Mouse (Mus musculus) midbrain, embryonic 11.5 days (tissue): ENCODE measurements around the gene Nprl2. TPM values are rescaled to one million over a fixed set of nuclear protein-coding genes. Genes with fewer than 3 reads are reported as not detected.

Experiments
- ATAC-seq: fragments of 200-750 bp; cut with Nextera tagmentation; 2 replicates; pipeline ENCODE4 v1.8.0; 2017; ENCODE audit warnings: moderate TSS enrichment, moderate library complexity; ENCODE audit not compliant: low FRiP score
- DNase-seq: peaks from one replicate; pipeline ENCODE4 v3.0.0; 2015; ENCODE audit warnings: low spot score; ENCODE audit errors: missing footprints
- H3K27ac ChIP-seq: fragments of 300-500 bp; sonication (generic); 2 replicates; pipeline ENCODE4 v1.5.1; 2014; ENCODE audit warnings: low read depth, low read length
- H3K27me3 ChIP-seq: fragments of 300-500 bp; sonication (generic); 2 replicates; pipeline ENCODE4 v1.6.1; 2014; ENCODE audit warnings: mild to moderate bottlenecking, low read length, moderate library complexity, mixed read lengths; ENCODE audit not compliant: control insufficient read depth, insufficient read depth
- H3K36me3 ChIP-seq: fragments of 300-500 bp; sonication (generic); 2 replicates; pipeline ENCODE4 v1.6.1; 2014; ENCODE audit warnings: mild to moderate bottlenecking, low read length, moderate library complexity, mixed read lengths; ENCODE audit not compliant: control insufficient read depth, insufficient read depth
- H3K4me1 ChIP-seq: fragments of 300-500 bp; sonication (generic); 2 replicates; pipeline ENCODE4 v1.6.1; 2014; ENCODE audit warnings: low read length; ENCODE audit not compliant: control insufficient read depth, insufficient read depth
- H3K4me2 ChIP-seq: fragments of 300-500 bp; sonication (generic); 2 replicates; pipeline ENCODE4 v1.6.1; 2014; ENCODE audit warnings: mild to moderate bottlenecking, moderate library complexity
- H3K4me3 ChIP-seq: fragments of 300-500 bp; sonication (generic); 2 replicates; pipeline ENCODE4 v1.5.1; 2014; ENCODE audit warnings: low read depth, low read length
- H3K9ac ChIP-seq: fragments of 300-500 bp; sonication (generic); 2 replicates; pipeline ENCODE4 v1.6.1; 2014; ENCODE audit warnings: low read length
- H3K9me3 ChIP-seq: fragments of 300-500 bp; sonication (generic); 2 replicates; pipeline ENCODE4 v1.6.1; 2016; ENCODE audit warnings: low read length; ENCODE audit not compliant: control insufficient read depth
- WGBS: fragments of 180-500 bp; shearing (Covaris S2); extraction: QIAGEN DNeasy Blood & Tissue Kit; methylation state at CpG from one replicate; pipeline ENCODE4 v1.1.7; 2014; 5-methylcytosine and 5-hydroxymethylcytosine counted together
- polyA plus RNA-seq: library from polyadenylated mRNA; unstranded; fragments of >200 nt; fragmentation: Nextera tagmentation; extraction: Ambion mirVana; gene quantifications from 2 replicates; pipeline ENCODE4 v1.2.1, GENCODE M21; 2014

Gene Nprl2
- polyA plus RNA-seq, 1 experiment from 2014 or later = 43.3 TPM

GRCm38 (mm10) chr9:107542352-107542686, 293 bp downstream of the Nprl2 start:
- Histone ChIP-seq H3K4me2 (peak overlapping the region; percentile 65), H3K4me1 (peaks cover 21% of the 10 kb centered on the region), H3K27me3 (no peaks in the 10 kb centered on the region; the same call in 1 of the 2 replicates), H3K36me3 (peaks cover 14% of the 10 kb centered on the region), H3K27ac (no peak overlapping the region), H3K4me3 (peak overlapping the region; percentile 71), H3K9ac (peak overlapping the region; percentile 72), H3K9me3 (no peaks in the 10 kb centered on the region)
- WGBS = 1% methylated on average over 11 of the region's 11 CpGs
- ATAC-seq = peak; percentile 8; the same call in 1 of the 2 replicates
- DNase-seq = no peak

DNA sequence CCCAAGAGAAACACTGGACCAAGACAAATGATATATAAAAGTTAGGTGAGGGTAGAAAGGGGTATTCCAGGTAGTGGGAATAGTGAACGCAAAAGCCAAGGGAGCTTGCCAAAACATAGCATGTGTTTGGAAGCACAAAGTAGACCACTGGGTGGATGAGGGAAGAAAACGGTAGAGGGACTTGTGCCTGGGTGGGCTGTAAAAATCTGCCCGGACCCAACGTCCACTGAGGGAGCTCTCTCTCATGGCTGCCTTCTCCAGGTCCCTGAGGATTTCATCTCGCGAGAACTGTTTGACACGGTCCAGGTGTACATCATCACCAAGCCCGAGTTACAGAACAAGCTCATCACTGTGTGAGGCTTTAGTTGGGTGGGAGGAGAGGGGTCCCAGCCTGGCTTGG, 695 bp downstream of the Nprl2 start:
- peaks cover 14% of the 10 kb centered on the region for H3K36me3 ChIP-seq
- H3K27me3 ChIP-seq = no peaks in the 10 kb centered on the region; the same call in 1 of the 2 replicates
- peak overlapping the region; percentile 72 for H3K9ac ChIP-seq
- DNase-seq (no peak), ATAC-seq (no peak)
- H3K4me1 ChIP-seq = peaks cover 25% of the 10 kb centered on the region
- H3K4me2 ChIP-seq = peak overlapping the region; percentile 65
- H3K9me3 ChIP-seq = no peaks in the 10 kb centered on the region
- no peak overlapping the region for H3K27ac ChIP-seq
- WGBS = 49% methylated on average over 8 of the region's 8 CpGs
- peak overlapping the region; percentile 71 for H3K4me3 ChIP-seq

- Histone ChIP-seq H3K4me2 (no peak overlapping the region), H3K27me3 (no peaks in the 10 kb centered on the region; the same call in none of the 2 replicates), H3K9ac (no peak overlapping the region), H3K9me3 (no peaks in the 10 kb centered on the region), H3K4me3 (no peak overlapping the region), H3K36me3 (peaks cover 11% of the 10 kb centered on the region), H3K27ac (no peak overlapping the region), H3K4me1 (peaks cover 25% of the 10 kb centered on the region)
- no peak for DNase-seq
- ATAC-seq = no peak
- WGBS = 88% methylated on average over 11 of the region's 11 CpGs
These were observed 1.3 kb downstream of the Nprl2 start for GRCm38 (mm10) chr9:107543299-107543698.

DNA sequence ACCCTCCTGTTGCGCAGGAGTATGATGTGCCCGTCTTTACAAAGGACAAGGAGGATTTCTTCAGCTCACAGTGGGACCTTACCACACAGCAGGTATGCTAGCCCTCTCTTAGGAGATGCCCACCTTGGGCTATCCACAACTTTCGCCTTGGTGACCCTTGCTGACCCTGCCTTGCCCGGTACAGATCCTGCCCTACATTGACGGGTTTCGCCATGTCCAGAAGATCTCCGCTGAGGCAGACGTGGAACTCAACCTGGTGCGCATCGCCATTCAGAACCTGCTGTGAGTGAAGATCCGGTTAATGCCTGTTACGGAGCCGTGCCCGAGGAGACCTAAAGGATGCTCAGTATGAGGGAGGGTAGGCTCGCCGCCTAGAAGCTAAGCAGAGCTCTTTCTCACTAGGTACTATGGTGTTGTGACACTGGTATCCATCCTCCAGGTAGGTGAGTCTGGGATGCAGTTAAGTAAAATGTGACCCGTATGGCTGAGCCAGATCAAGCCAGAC, 2.2 kb downstream of the Nprl2 start:
- no peak overlapping the region for H3K4me3 ChIP-seq
- no peak overlapping the region for H3K27ac ChIP-seq
- no peaks in the 10 kb centered on the region; the same call in none of the 2 replicates for H3K27me3 ChIP-seq
- H3K9ac ChIP-seq = no peak overlapping the region
- no peak for ATAC-seq
- no peak for DNase-seq
- peaks cover 25% of the 10 kb centered on the region for H3K4me1 ChIP-seq
- peaks cover 9% of the 10 kb centered on the region for H3K36me3 ChIP-seq
- no peaks in the 10 kb centered on the region for H3K9me3 ChIP-seq
- H3K4me2 ChIP-seq = no peak overlapping the region
- WGBS = 96% methylated on average over 17 of the region's 17 CpGs

DNA sequence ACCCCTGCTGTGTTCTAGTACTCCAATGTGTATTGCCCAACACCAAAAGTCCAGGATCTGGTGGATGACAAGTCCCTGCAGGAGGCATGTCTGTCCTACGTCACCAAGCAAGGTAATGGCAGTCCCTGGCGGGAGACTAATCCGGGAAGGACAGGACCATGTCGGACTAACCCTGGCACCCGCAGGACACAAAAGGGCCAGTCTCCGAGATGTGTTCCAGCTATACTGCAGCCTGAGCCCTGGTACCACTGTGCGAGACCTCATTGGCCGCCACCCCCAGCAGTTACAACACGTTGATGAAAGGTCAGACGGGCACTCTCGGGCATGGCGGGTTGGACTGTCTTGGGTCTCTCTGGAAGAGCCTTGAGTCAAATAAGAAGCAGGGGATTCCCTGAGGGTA, 2.7 kb downstream of the Nprl2 start:
- DNase-seq (no peak), ATAC-seq (no peak)
- Histone ChIP-seq H3K4me3 (no peak overlapping the region), H3K27ac (no peak overlapping the region), H3K36me3 (peaks cover 9% of the 10 kb centered on the region), H3K9ac (no peak overlapping the region), H3K4me1 (peaks cover 25% of the 10 kb centered on the region), H3K9me3 (no peaks in the 10 kb centered on the region), H3K4me2 (no peak overlapping the region), H3K27me3 (no peaks in the 10 kb centered on the region; the same call in none of the 2 replicates)
- whole genome bisulfite sequencing = 94% methylated on average over 12 of the region's 12 CpGs

DNA sequence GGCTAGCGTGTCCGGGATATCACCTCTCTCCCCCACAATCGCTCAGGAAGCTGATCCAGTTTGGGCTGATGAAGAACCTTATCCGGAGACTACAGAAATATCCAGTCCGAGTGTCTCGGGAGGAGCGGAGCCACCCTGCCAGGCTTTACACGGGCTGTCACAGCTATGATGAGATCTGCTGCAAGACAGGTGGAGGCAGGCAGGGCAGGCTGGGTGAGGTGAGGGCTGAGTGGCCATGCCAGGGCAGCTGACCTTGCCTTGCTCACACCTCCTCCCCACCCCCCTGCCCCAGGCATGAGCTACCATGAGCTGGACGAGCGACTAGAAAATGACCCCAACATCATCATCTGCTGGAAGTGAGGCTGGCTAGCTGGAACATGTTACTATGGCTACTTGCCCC, 3.2 kb downstream of the Nprl2 start:
- H3K4me1 ChIP-seq = peaks cover 25% of the 10 kb centered on the region
- no peak overlapping the region for H3K9ac ChIP-seq
- H3K27ac ChIP-seq = no peak overlapping the region
- WGBS = 86% methylated on average over 10 of the region's 10 CpGs
- peaks cover 2% of the 10 kb centered on the region for H3K27me3 ChIP-seq
- ATAC-seq = no peak
- H3K36me3 ChIP-seq = peaks cover 9% of the 10 kb centered on the region
- no peak overlapping the region for H3K4me3 ChIP-seq
- no peak overlapping the region for H3K4me2 ChIP-seq
- H3K9me3 ChIP-seq = no peaks in the 10 kb centered on the region
- no peak for DNase-seq

DNA sequence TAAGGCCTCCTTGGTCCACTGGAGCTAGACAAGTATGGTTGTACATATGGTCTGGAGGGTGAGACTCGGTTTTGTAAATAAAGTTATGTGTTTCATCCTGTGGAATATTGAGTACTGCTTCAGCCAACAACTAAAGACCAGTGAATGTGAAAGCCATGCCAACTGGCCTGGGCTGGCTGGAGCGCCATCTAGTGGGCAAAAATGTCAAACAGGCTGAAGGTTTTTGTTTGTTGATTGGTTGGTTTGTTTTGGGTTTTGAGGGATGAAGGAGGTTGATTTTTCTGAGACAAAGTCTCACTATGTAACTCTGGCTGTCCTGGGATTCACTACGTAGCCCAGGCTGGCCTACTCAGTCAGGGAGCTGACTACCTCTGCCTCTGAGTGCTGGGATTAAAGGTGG, 3.6 kb downstream of the Nprl2 start:
- Histone ChIP-seq H3K4me1 (peaks cover 25% of the 10 kb centered on the region), H3K4me2 (no peak overlapping the region), H3K27ac (no peak overlapping the region), H3K9me3 (no peaks in the 10 kb centered on the region), H3K4me3 (no peak overlapping the region), H3K27me3 (peaks cover 6% of the 10 kb centered on the region), H3K9ac (no peak overlapping the region), H3K36me3 (peaks cover 9% of the 10 kb centered on the region)
- WGBS = 7% methylated on average over 3 of the region's 3 CpGs
- DNase-seq (peak; percentile 99), ATAC-seq (no peak)

DNA sequence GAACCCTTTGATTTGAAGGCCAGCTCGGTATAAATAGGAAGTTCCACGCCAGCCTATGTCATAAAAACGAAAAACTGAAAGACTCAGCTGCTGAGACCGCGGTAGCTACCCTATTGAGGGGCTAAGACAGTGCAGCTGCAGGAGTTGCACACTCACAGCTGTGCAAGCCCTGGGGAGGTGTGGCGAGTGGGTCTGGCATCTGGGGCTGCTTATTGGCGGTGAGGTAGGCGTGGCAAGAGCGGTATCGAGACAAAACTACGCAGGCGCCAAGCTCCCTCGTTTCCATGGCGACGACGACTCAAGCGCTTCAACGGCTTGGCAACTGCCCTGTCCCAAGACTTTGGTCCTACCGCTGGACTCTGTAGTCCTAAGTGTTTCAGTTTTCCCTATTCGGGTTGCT, 5.0 kb downstream of the Nprl2 start, which contains the start of gene Zmynd10:
TSS of gene Zmynd10 (plus strand) at position 273 of the 400 bp plus-strand sequence.
- peak; percentile 98 for DNase-seq
- Histone ChIP-seq H3K9ac (0 out of 2 replicates have a peak within 1 kb of the TSS, but pooled peaks have one; percentile 5), H3K4me2 (peak within 1 kb of the TSS; percentile 40), H3K4me3 (peak within 1 kb of the TSS; percentile 15; the same call in 1 of the 2 replicates), H3K27me3 (peaks cover 19% of the 10 kb centered on the region), H3K4me1 (peaks cover 30% of the 10 kb centered on the region), H3K36me3 (peaks cover 9% of the 10 kb centered on the region), H3K9me3 (no peaks in the 10 kb centered on the region), H3K27ac (no peak within 1 kb of the TSS; the same call in 1 of the 2 replicates)
- WGBS = 4% methylated on average over 20 of the region's 20 CpGs
- ATAC-seq = peak; percentile 74

DNA sequence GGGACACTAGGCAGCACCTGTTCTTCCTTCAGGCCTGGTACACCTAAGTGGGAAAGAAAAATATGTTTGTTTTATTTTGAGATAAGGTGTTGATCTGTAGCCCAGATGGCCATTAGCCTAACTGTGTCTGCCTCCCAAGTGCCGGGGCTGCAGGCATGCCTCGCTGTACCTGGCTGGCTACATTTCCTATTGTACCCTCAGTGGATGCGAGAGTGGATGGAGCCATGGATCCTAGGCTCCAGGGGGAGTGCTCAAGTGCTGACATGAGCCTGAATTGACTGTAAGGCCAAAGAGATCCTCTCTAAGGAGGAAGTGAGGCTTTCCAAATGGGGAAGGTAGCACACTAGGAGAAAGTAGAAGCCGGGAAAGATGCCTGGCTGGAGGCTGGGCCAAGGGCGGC, 5.9 kb downstream of the Nprl2 start:
- Histone ChIP-seq H3K4me2 (no peak overlapping the region), H3K27me3 (peaks cover 26% of the 10 kb centered on the region), H3K4me3 (no peak overlapping the region), H3K9me3 (no peaks in the 10 kb centered on the region), H3K4me1 (peaks cover 25% of the 10 kb centered on the region), H3K9ac (no peak overlapping the region), H3K27ac (no peak overlapping the region), H3K36me3 (peaks cover 9% of the 10 kb centered on the region)
- DNase-seq = no peak
- no peak for ATAC-seq
- WGBS = 82% methylated on average over 5 of the region's 5 CpGs
